35 mouse cellular contexts compared by ENCODE assay signal in genomic region chr2:53911857-53912256, GRCm38 (mm10).
"Had no signal": no experiment of that assay in that cellular context is flagged by ENCODE, and none has a peak within 500 bp of the region (broad histone marks: within the 10 kb centered on the region; RNA-seq: fewer than 3 reads in every experiment).

No protein-coding gene starts in this region.

- H3K9ac ChIP-seq: heart, embryonic 12.5 days; heart, embryonic 13.5 days; heart, embryonic 15.5 days; hindbrain, embryonic 12.5 days; hindbrain, embryonic 13.5 days; hindbrain, embryonic 14.5 days; hindbrain, embryonic 15.5 days; intestine, embryonic 15.5 days; kidney, embryonic 15.5 days had no signal

- H3K9me3 ChIP-seq: heart, embryonic 10.5 days; heart, embryonic 12.5 days; heart, embryonic 13.5 days; heart, embryonic 15.5 days; hindbrain, embryonic 10.5 days; hindbrain, embryonic 12.5 days; hindbrain, embryonic 13.5 days; hindbrain, embryonic 15.5 days; intestine, embryonic 15.5 days; kidney, embryonic 15.5 days had no signal

- H3K4me1 ChIP-seq: heart, embryonic 10.5 days; heart, embryonic 12.5 days; heart, embryonic 13.5 days; heart, embryonic 15.5 days; hindbrain, embryonic 10.5 days; hindbrain, embryonic 12.5 days; hindbrain, embryonic 13.5 days; hindbrain, embryonic 15.5 days; intestine, embryonic 15.5 days; kidney, embryonic 15.5 days had no signal

- H3K4me3 ChIP-seq: heart, embryonic 10.5 days; heart, embryonic 12.5 days; heart, embryonic 13.5 days; heart, embryonic 15.5 days; hindbrain, embryonic 10.5 days; hindbrain, embryonic 12.5 days; hindbrain, embryonic 13.5 days; hindbrain, embryonic 15.5 days; intestine, embryonic 15.5 days; kidney, embryonic 15.5 days; layer of hippocampus, adult 2 months had no signal

- H3K27ac ChIP-seq: heart, embryonic 10.5 days; heart, embryonic 13.5 days; heart, embryonic 15.5 days; hindbrain, embryonic 10.5 days; hindbrain, embryonic 12.5 days; hindbrain, embryonic 13.5 days; hindbrain, embryonic 14.5 days; hindbrain, embryonic 15.5 days; hindbrain, postnatal 0 days; intestine, embryonic 15.5 days; kidney, embryonic 15.5 days; kidney, postnatal 0 days; layer of hippocampus, adult 2 months had no signal

- ATAC-seq: hindbrain, embryonic 16.5 days; hindbrain, postnatal 0 days; inflammation-experienced regulatory T-cells, adult 6 months; intestine, embryonic 15.5 days; intestine, embryonic 16.5 days; intestine, postnatal 0 days had no signal

- H3K4me2 ChIP-seq: heart, embryonic 11.5 days; heart, embryonic 12.5 days; heart, embryonic 13.5 days; heart, embryonic 15.5 days; hindbrain, embryonic 12.5 days; hindbrain, embryonic 13.5 days; hindbrain, embryonic 14.5 days; hindbrain, embryonic 15.5 days; intestine, embryonic 15.5 days; kidney, embryonic 15.5 days had no signal

- H3K36me3 ChIP-seq: heart, embryonic 10.5 days; heart, embryonic 12.5 days; heart, embryonic 13.5 days; heart, embryonic 15.5 days; hindbrain, embryonic 10.5 days; hindbrain, embryonic 12.5 days; hindbrain, embryonic 13.5 days; hindbrain, embryonic 15.5 days; intestine, embryonic 15.5 days; kidney, embryonic 15.5 days had no signal

- H3K27me3 ChIP-seq: heart, embryonic 12.5 days; heart, embryonic 13.5 days; heart, embryonic 15.5 days; hindbrain, embryonic 12.5 days; hindbrain, embryonic 13.5 days; hindbrain, embryonic 15.5 days; intestine, embryonic 15.5 days; kidney, embryonic 15.5 days had no signal

- DNase-seq: heart, postnatal 10 days; heart, postnatal 14 days; heart, postnatal 36 days; heart, postnatal 4 days; kidney, adult 11 months; kidney, adult 18-20 months; kidney, adult 2 months; kidney, adult 8-10 months; kidney, adult 9 months; kidney, postnatal 10 days; kidney, postnatal 14 days; kidney, postnatal 25 days; kidney, postnatal 36 days; kidney, postnatal 4 days; layer of hippocampus, adult 9-11 months; layer of hippocampus, postnatal 36 days had no signal
